Mouse (Mus musculus): ENCODE measurements at regions not wholly inside any gene's neighbourhood (a gene's known extent, or its start where the extent isn't known, plus 50 kb on each side); places are given as distances from the start of the nearest gene placed in this dataset.

- TF ChIP-seq CTCF (IDR thresholded peaks at IDR 0.05; ENCODE audit: borderline replicate concordance, insufficient read depth, low read length) (no peak), POLR2A (IDR thresholded peaks at IDR 0.05; ENCODE audit: low read depth, low read length) (no peak)
These were observed 270.9 kb upstream of the 2610001J05Rik start for GRCm38 (mm10) chr6:14142107-14142751.
